Mouse (Mus musculus) layer of hippocampus, adult 18-20 months (tissue): ENCODE data around the gene Galk1. TPM values are rescaled to one million over a fixed set of nuclear protein-coding genes. Genes with fewer than 3 reads are reported as not detected.

ENCODE experiments used
- DNase-seq, 2 experiments: peaks; one replicate each; pipeline ENCODE4 v3.0.0; 2022; ENCODE audit warnings: low spot score in 2 of 2
- total RNA-seq, 2 experiments: library from RNA; stranded (reverse); gene quantifications; 2 replicates each; pipeline ENCODE4 v1.2.3; 2021

Gene Galk1
- total RNA-seq, 2 experiments from 2014 or later: 11.7 to 14.1 TPM

- no peak for DNase-seq
These were observed 29.2 kb downstream of the Galk1 start for GRCm38 (mm10) chr11:115983291-115983690.

GRCm38 (mm10) chr11:115982472-115982871 is 30.0 kb downstream of the Galk1 start:
- DNase-seq: no peak

GRCm38 (mm10) chr11:115975544-115975943 is 37.0 kb downstream of the Galk1 start:
- no peak for DNase-seq

- no peak for DNase-seq
These were observed 37.5 kb downstream of the Galk1 start for GRCm38 (mm10) chr11:115975083-115975420.

- DNase-seq: no peak
These were observed 38.0 kb downstream of the Galk1 start, which contains the start of gene Itgb4 for GRCm38 (mm10) chr11:115974309-115975082. Gene Itgb4 (plus strand): TSS chr11:115974709.

GRCm38 (mm10) chr11:115971016-115971415 is 41.5 kb downstream of the Galk1 start:
- no peak for DNase-seq

GRCm38 (mm10) chr11:115970006-115970673 is 42.4 kb downstream of the Galk1 start:
- DNase-seq: no peak

- DNase-seq: no peak
These were observed 43.7 kb downstream of the Galk1 start for GRCm38 (mm10) chr11:115968731-115969405.

GRCm38 (mm10) chr11:115964977-115965604 is 47.4 kb downstream of the Galk1 start:
- no peak for DNase-seq

- DNase-seq: no peak
These were observed 49.7 kb downstream of the Galk1 start for GRCm38 (mm10) chr11:115962651-115963412.

GRCm38 (mm10) chr11:115959018-115959417 is 53.5 kb downstream of the Galk1 start:
- DNase-seq: no peak

Other genes with a start within 250 kb of the Galk1 start
- 10 to 100 TPM; 50.9 to 56.1 TPM for gene Tmem94, start 247.3 kb downstream of the Galk1 start, total RNA-seq
- gene Caskin2, start 199.1 kb downstream of the Galk1 start, total RNA-seq: 10 to 100 TPM; 19.4 to 19.9 TPM
- 10 to 100 TPM; 11.1 to 11.4 TPM for gene Tsen54, start 198.0 kb downstream of the Galk1 start, total RNA-seq
- 1 to 10 TPM; 2.5 to 3.0 TPM for gene Llgl2, start 188.7 kb downstream of the Galk1 start, total RNA-seq
- gene Myo15b, start 154.3 kb downstream of the Galk1 start, total RNA-seq: under 1 TPM; 0.15 to 0.57 TPM
- under 1 TPM; 0.46 to 0.74 TPM for gene Smim5, start 112.8 kb downstream of the Galk1 start, total RNA-seq
- gene Smim6, start 100.7 kb downstream of the Galk1 start, total RNA-seq: not detected
- gene Sap30bp, start 79.4 kb downstream of the Galk1 start, total RNA-seq: 10 to 100 TPM; 51.3 to 56.7 TPM
- 10 to 100 TPM; 28.6 to 29.4 TPM for gene Recql5, start 79.2 kb downstream of the Galk1 start, total RNA-seq
- 1 to 10 TPM; 7.9 to 8.7 TPM for gene Itgb4, start 38.0 kb downstream of the Galk1 start, total RNA-seq
- 100 to 1,000 TPM; 267 to 281 TPM for gene H3f3b, start 15.2 kb upstream of the Galk1 start, total RNA-seq
- 10 to 100 TPM; 20.6 to 23.1 TPM for gene Unk, start 17.6 kb upstream of the Galk1 start, total RNA-seq
- gene Unc13d, start 65.2 kb upstream of the Galk1 start, total RNA-seq: 1 to 10 TPM; 1.6 to 3.0 TPM
- 100 to 1,000 TPM; 450 to 480 TPM for gene Wbp2, start 74.3 kb upstream of the Galk1 start, total RNA-seq
- gene Trim47, start 114.5 kb upstream of the Galk1 start, total RNA-seq: 1 to 10 TPM; 4.8 to 6.2 TPM
- 1 to 10 TPM; 6.7 to 8.3 TPM for gene Trim65, start 118.4 kb upstream of the Galk1 start, total RNA-seq
- 10 to 100 TPM; 60.2 to 61.2 TPM for gene Mrpl38, start 126.1 kb upstream of the Galk1 start, total RNA-seq
- 10 to 100 TPM; 82.3 to 83.6 TPM for gene Fbf1, start 155.4 kb upstream of the Galk1 start, total RNA-seq
- 10 to 100 TPM; 33.7 to 39.8 TPM for gene Ten1, start 186.1 kb upstream of the Galk1 start, total RNA-seq
- 100 to 1,000 TPM; 125 TPM for gene Acox1, start 186.3 kb upstream of the Galk1 start, total RNA-seq
- gene Evpl, start 225.4 kb upstream of the Galk1 start, total RNA-seq: under 1 TPM; 0.61 to 0.74 TPM